Mouse (Mus musculus): ENCODE results near the gene Gstp2. TPM values are rescaled to one million over a fixed set of nuclear protein-coding genes. Genes with fewer than 3 reads are reported as not detected.
"Not testable (repeated sequence)": the region's sequence is repeated elsewhere in the genome, so short reads cannot be mapped to it uniquely, and the experiment has no call there.

The Gstp2 gene
- total RNA-seq, 2 experiments from 2014 or later: 39.5 to 52.8 TPM

DNA sequence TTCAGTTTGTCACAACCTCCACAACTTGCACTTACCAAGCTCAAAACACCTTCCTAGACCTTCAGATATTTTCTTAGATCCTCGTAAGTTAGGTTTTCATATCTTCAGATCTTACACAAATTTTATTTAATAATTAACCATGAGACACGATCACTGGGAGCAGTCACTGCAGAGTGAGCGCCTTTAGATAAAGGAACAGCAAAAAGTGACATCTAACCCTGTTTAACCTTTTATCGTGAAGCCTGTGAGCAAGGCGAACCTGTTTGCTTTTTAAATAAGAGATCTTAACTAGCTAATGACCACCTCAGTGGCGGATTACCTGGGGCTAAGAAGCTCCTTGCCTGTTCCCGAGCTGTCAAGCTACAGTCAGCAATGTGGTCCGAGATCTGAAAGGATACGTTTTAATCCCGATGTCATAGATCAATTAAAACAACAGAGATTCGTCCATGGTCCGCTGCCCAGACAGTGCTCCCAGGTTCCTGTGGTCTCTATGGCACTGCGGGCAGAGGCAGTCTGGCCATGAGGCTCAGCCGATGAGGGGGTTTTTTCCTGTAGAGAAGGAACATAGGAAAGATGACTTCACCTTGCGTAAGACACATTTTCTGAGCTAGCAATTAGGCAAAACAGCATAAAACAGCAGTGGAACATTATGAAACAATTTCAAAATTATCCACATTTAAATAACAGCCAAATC is 23.0 kb upstream of the Gstp2 start:
- DNase-seq (ENCODE audit: extremely low spot score in 1 of 2, low spot score in 2 of 2): no peak
- intact Hi-C loops (cut with DNase I): no loop called here
- Histone ChIP-seq H3K4me3 (no peak overlapping the region), H3K27ac (no peak overlapping the region)
- TF ChIP-seq CTCF (IDR thresholded peaks at IDR 0.05): no peak

DNA sequence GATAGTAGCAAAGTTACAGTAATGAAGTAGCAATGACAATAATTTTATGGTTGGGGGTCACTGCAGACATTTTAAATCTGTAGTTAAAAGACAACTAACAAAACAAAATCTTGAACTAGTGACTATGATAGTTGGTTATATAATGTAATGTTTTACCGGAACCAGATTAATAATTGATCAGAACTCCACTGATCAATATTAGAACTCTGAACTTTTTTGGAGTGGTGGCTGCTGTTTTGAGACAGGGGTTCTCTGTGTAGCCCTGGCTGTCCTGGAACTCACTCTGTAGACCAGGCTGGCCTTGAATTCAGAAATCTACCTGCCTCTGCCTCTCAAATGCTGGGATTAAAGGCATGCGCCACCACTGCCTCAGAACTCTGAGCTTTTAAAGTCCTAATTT is 22.4 kb upstream of the Gstp2 start:
- DNase-seq (ENCODE audit: extremely low spot score in 1 of 2, low spot score in 2 of 2); H3K27ac ChIP-seq; intact Hi-C loops (cut with DNase I); H3K4me3 ChIP-seq: not testable (repeated sequence)

DNA sequence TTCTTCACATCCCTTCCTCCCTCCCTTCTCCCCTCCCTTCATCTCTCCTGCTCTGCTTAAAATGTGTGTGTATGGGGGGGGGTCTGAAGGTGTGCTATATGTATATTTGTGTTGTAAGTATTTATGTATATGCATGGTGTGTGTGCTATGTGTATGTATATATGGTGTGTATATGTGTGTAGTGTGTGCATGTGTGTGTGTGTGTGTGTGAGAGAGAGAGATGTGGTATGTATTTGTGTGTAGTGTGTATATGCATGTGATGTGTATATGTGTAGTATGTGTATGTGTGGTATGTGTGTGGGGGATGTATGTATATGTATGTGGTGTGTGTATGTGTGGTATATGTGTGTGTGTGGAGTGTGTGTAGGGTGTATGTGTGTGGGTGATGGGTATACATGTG is 21.1 kb upstream of the Gstp2 start:
- DNase-seq (ENCODE audit: extremely low spot score in 1 of 2, low spot score in 2 of 2): no peak
- Histone ChIP-seq H3K4me3 (no peak overlapping the region), H3K27ac (no peak overlapping the region)
- no peak for TF ChIP-seq CTCF (IDR thresholded peaks at IDR 0.05)
- intact Hi-C loops (cut with DNase I): no loop called here

DNA sequence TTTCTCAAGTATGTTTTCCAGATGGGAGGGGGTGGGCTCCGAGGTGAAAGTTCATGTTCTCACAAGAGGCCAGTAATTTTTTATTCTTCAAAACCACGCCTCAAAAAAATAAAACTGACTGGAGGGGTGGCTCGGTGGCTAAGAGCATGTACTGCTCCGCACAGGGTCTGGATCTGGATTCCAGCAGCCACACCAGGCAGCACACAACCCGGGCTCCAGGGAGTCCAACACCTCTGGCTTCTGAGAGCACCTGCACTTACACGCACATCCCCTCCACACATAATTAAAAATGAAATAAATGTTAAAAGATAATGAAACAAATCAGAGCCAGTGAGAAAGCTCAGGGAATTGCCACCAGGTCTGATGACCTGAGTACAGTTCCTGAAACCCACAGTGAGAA is 20.5 kb upstream of the Gstp2 start:
- no peak overlapping the region for H3K4me3 ChIP-seq
- no peak overlapping the region for H3K27ac ChIP-seq
- intact Hi-C loops (cut with DNase I): no loop called here
- DNase-seq (ENCODE audit: extremely low spot score in 1 of 2, low spot score in 2 of 2): no peak
- TF ChIP-seq CTCF (IDR thresholded peaks at IDR 0.05): no peak

- H3K27ac ChIP-seq; H3K4me3 ChIP-seq; DNase-seq (ENCODE audit: extremely low spot score in 1 of 2, low spot score in 2 of 2); intact Hi-C loops (cut with DNase I): not testable (repeated sequence)
These were observed 18.7 kb upstream of the Gstp2 start for GRCm38 (mm10) chr19:4064501-4064900.

- intact Hi-C loops (cut with DNase I); H3K4me3 ChIP-seq; H3K27ac ChIP-seq; DNase-seq (ENCODE audit: extremely low spot score in 1 of 2, low spot score in 2 of 2): not testable (repeated sequence)
These were observed 17.5 kb upstream of the Gstp2 start for GRCm38 (mm10) chr19:4063357-4063756.

- Histone ChIP-seq H3K4me3 (no peak overlapping the region), H3K27ac (no peak overlapping the region)
- DNase-seq (ENCODE audit: extremely low spot score in 1 of 2, low spot score in 2 of 2): no peak
- TF ChIP-seq CTCF (IDR thresholded peaks at IDR 0.05): no peak
- intact Hi-C loops (cut with DNase I): no loop called here
These were observed 15.2 kb upstream of the Gstp2 start for GRCm38 (mm10) chr19:4060899-4061465.

DNA sequence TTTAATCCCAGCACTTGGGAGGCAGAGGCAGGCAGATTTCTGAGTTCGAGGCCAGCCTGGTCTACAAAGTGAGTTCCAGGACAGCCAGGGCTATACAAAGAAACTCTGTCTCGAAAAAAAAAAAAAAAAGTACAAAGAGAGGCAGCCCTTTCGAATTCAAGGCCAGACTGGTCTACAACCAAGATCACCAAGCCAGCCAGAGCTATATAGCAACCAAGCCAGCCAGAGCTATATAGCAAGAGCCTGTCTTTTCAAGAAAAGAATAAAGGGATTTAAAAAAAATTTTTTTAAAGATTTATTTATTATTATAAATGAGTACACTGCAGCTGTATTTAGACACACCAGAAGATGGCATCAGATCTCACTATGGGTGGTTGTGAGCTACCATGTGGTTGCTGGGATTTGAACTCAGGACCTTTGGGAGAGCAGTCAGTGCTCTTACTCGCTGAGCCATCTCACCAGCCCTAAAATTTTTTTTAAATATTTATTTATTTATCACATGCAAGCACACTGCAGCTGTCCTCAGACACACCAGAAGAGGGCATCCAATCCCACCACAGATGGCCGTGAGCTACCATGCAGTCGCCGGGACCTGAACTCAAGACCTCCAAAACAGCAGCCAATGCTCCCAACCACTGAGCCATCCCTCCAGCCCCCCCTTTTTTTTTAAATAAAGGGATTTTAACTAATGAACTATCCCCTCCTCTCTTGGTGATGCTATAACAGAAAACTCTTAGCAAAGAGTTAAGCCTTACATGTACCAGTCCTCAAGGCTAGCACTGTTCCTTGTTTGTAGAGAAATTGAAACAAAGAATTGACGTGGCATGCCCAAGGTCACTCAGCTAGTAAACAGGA is 14.4 kb upstream of the Gstp2 start:
- DNase-seq (ENCODE audit: extremely low spot score in 1 of 2, low spot score in 2 of 2); H3K27ac ChIP-seq; H3K4me3 ChIP-seq; intact Hi-C loops (cut with DNase I): not testable (repeated sequence)

DNA sequence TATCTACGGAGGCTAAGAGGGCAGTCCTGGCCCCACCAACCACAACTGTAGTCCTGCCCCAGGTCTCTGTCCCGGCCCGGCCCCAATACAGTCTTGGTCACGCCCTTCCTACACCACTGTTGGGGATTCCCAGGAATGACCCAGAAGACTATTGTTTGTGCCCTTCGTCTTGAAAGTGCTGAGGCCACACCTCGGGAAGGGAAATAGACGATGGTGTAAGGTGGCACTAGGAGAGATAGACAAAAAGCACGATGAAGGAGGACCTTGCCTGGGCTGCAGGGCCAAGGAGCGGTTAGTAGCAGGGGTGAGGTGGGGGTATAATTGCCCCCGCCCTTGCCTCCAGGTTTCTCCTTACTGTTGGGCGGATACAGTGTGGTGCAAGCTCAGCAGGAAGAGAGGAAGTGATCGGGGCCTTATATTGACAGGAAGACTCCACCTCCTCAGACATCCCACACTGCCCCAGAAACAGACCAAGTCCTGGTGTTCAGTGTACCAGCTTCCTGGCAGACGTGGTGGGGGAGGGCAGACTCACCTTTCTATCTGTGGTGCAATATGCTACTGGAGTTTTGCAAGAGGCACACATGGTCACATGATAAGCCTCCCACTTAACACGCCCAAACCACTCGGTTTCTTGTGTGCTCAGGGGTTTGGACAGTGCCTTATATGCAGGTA is 13.4 kb upstream of the Gstp2 start, which contains the start of gene Gstp3:
Gene Gstp3 (minus strand): TSS at position 501 of the 672 bp plus-strand sequence.
- Histone ChIP-seq H3K27ac (no peak within 1 kb of the TSS), H3K4me3 (no peak within 1 kb of the TSS)
- TF ChIP-seq CTCF (IDR thresholded peaks at IDR 0.05): no peak
- DNase-seq (ENCODE audit: extremely low spot score in 1 of 2, low spot score in 2 of 2): no peak
- intact Hi-C loops (cut with DNase I): loop anchor here (2.0 kb wide), 1 partner anchor 14 kb away; no protein-coding TSS in a partner anchor

DNA sequence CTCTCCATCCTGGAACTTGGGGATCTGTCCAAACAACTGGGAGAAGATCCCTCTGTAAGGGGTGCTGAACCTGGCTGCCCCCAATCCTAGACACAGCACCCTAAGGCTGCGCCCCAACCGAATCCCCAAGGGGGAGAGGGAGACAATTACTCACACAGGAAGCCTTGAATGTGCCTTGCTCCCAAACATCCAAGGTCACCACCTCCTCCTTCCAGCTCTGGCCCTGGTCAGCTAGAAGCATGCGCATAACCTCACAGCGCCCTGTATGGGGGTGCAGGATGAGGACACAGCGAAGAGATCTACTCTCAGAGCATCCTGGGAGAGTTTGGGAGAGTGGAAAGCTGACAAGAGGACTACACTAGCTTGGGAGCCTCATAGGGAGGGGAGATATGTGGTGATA is 12.8 kb upstream of the Gstp2 start:
- intact Hi-C loops (cut with DNase I): loop anchor here (2.0 kb wide), 1 partner anchor 14 kb away; no protein-coding TSS in a partner anchor
- Histone ChIP-seq H3K27ac (no peak overlapping the region), H3K4me3 (no peak overlapping the region)
- no peak for TF ChIP-seq CTCF (IDR thresholded peaks at IDR 0.05)
- no peak for DNase-seq (ENCODE audit: extremely low spot score in 1 of 2, low spot score in 2 of 2)

DNA sequence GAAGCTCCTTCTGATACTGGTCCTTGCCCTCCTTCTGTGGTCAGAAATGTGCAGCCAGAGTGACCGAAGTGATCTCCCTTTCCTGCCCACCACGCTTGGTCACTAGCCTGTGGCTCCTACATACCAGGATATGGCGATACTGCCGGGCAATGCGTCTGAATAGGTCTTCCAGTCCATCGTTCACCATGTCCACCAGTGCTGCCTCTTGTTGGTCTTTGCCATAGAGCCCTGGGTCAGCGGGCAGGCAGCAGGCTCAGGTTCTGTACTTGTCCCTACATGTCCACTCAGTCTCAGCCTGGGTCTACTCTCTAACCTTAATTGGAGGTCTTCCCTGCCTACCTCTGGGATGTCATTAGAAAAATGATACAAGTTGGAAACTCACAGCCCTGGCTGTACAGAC is 12.1 kb upstream of the Gstp2 start:
- no peak for TF ChIP-seq CTCF (IDR thresholded peaks at IDR 0.05)
- DNase-seq (ENCODE audit: extremely low spot score in 1 of 2, low spot score in 2 of 2): no peak
- no peak overlapping the region for H3K27ac ChIP-seq
- intact Hi-C loops (cut with DNase I): loop anchor here (2.0 kb wide), 1 partner anchor 15 kb away; no protein-coding TSS in a partner anchor
- H3K4me3 ChIP-seq: no peak overlapping the region

- Histone ChIP-seq H3K4me3 (no peak overlapping the region), H3K27ac (no peak overlapping the region)
- intact Hi-C loops (cut with DNase I): no loop called here
- TF ChIP-seq CTCF (IDR thresholded peaks at IDR 0.05): no peak
- DNase-seq (ENCODE audit: extremely low spot score in 1 of 2, low spot score in 2 of 2): no peak
These were observed 11.6 kb upstream of the Gstp2 start for GRCm38 (mm10) chr19:4057389-4057788.

All from left cerebral cortex, adult 2 months (tissue).